Mouse (Mus musculus) inflammation-experienced regulatory T-cells, adult 6 months (primary cell): ENCODE measurements around the gene Gm6034. TPM values are rescaled to one million over a fixed set of nuclear protein-coding genes. Genes with fewer than 3 reads are reported as not detected.
"Not testable (repeated sequence)": the region's sequence is repeated elsewhere in the genome, so short reads cannot be mapped to it uniquely, and the experiment has no call there.

ENCODE experiments used
- ATAC-seq: one replicate; pipeline ENCODE4 v1.8.0; 2017
- polyA plus RNA-seq, 3 experiments: library from polyadenylated mRNA; unstranded; fragments of 100-300 nt; shearing (Covaris generic); gene quantifications; one replicate each; pipeline ENCODE4 v1.2.1; 2017

Gene Gm6034
- polyA plus RNA-seq = under 1 TPM in 2 of 3 experiments, not detected in 1; 0.33 to 0.87 TPM

DNA sequence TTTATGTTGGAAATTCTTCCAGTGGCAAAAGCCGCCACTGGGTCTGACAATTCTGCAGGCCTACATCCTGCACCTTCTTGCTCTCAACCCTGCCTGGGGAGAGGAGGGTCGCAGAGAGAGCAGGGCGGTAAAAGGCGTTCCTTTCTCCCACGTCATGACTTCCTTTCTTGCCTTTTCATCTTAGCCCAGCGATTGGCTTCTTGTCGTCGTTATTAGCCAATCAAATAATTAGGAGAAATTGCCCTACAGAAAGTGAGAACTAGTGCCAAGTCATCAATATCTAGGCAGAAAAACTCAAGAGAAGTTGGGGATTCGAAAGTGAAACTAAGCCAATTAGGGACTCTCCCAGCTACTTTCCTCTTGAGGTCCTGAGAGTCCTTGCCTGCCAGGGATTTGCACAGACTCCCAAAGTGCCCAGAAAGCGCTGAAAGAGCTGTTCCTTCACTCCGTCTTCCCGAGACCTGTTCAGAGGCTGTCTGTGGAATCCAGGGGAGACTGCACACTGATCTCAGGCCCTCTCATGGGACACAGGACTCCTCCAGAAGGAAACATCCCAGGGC, at the start of gene Gm6034, which contains the start of gene H2-T22:
Gene Gm6034, plus strand, starts transcription at position 352 of the 560 bp plus-strand sequence.
Gene H2-T22, minus strand, starts transcription at position 138 of the 560 bp plus-strand sequence.
- ATAC-seq = peak; percentile 95

DNA sequence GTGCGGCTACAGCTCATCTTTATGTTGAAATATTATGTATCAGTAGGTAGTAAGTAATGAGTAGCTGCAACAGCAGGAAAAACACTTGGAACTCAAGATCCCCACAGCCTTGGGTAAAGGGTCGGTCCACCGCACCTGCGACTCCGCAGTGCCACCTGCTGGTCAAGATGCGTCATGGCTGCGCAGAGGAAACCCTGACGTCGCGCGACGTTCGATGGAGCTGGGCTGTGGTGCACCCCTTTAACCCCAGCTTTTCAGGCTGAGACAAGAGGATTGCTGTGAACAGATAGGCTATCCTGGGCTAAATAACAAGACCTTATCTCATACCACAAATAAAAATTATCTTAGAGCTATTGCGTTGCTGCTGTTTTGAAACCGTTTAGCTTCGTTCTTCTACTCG, 49.1 kb upstream of the Gm6034 start:
- peak; percentile 62 for ATAC-seq

DNA sequence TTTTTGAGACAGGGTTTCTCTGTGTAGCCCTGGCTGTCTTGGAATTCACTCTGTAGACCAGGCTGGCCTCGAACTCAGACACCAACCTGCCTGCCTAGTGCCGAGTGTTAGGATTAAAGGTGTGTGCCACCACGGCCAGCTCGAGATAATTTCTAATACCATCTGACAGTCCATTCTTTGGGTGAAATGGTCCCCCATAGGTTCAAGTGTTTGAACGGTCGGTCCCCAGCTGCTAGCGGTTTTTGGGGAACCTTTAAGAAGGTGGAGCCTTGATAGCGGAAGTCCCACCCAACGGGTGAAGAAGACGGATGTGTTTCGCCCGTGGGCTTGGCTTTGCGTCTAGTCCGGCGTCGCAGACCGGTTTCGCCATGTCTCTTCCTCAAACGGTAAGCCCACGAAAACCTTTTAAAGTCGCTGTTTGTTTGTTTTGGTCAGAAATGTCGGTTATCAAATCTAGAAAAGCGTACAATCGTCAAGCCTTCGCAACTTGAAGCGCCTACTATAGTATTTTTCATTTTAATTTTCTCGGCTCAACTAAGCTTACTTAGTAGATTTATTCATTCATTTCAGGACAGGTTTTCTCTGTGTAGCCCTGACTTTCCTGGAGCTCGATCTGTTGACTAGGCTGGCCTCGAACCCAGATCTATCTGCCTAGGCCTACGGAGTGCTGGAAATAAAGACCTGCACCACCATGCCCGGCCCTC, 48.4 kb upstream of the Gm6034 start:
- ATAC-seq = peak; percentile 18

DNA sequence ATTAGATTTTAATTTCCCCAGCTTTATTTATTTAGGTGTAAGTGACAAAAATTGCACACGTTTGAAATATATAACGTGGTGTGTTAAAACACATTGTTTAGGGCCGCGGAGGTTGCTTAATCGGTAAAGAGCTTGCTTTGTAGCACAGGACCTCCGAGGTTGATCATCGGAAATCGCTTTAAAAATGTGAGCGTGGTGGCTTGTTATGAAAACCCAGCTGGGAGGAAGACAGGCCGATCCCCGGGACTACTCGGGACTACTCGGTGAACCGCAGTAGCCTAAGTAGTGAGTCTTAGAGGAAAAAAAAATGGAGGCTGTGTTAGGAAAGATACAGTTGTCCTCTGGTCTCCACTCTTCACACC, 47.9 kb upstream of the Gm6034 start:
- ATAC-seq = no peak

DNA sequence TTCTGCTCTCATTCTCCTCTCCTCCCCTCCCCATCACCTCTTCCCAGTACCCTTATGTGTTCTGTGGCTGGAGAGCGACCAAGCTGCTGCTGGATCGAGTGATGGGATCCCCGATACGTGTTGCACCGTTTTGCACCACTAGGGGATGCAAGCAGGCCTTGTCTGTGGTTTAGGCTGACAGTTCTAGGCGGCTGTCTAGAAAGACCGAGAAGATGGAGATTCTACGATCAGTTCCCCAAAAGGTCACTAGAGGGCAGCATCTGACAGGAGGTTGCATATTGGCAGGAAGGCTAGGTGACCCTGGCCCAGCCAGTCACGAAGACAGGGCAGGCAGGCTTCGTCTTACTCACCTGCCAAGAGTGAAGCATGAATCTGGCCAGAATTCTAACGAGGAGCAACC, 45.8 kb upstream of the Gm6034 start:
- ATAC-seq = peak; percentile 55

DNA sequence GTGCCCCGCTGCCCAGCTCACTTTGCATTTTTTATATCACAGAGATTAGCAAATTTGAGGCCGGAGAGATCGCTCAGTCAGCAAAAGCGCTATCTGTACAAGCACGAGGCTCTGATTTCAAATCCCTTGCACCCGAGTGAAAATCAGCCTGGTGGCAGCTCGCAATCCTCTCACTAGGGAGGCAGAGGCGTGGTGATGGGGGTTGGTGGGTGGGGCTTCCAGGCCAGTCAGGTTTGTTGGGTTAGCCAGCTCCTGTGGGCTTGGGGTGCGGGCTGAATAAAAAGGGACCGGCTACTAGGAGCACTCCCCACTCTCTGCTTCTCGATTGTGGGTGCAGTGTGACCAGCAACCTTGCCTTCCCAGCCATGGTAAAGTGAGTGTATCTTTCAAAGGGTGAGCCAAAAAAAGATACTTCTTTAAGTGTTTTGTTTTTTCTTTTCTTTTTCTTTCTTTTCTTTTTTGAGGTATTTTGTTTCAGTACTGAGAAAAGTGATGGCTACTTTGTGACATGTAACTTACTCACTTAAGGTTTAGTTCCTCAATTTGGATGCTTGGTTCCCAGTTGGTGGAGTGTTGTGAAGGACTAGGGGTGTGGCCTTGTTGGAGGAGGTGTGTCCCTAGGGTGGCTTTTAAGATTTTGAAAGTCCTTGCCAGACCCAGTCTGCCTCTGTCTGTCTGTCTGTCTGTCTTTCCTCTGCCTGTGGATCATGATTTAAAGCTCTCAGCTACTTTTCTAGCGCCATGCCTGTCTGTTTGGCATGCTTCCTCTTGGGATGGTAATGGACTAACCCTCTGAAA, 44.8 kb upstream of the Gm6034 start:
- no peak for ATAC-seq

DNA sequence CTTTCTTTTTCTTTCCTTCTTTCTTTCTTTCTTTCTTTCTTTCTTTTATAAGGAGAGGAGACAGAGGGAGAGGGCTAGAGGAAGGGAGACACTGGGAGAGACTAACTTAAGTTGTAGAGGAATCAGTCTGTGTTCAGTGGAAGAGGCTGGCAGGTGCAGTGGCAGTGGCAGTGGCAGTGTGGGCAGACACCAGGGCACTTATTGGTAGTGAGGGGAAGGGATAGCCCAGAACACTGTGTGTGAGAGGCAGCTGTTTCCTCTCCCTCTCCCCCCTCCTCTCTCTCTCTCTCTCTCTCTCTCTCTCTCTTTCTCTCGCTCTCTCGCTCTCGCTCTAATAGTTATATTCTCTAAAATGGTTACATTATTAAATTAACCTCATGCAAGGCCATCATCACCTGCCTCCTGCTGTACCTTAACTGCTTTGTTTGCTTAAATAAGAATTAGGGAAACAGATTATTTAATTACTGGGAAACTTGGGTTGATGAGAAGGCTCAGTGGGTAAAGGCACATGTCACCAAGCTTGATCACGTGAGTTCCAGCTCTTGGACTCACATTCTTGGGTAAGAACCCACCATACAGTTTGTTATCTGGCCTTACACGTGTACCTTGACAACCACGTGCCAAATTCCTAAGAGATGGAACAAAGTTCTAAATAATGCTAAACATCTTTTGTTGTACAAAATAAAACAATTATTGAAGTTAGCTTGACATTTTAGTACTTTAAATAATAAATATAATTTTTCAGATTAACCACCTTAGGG, 44.0 kb upstream of the Gm6034 start:
- no peak for ATAC-seq

DNA sequence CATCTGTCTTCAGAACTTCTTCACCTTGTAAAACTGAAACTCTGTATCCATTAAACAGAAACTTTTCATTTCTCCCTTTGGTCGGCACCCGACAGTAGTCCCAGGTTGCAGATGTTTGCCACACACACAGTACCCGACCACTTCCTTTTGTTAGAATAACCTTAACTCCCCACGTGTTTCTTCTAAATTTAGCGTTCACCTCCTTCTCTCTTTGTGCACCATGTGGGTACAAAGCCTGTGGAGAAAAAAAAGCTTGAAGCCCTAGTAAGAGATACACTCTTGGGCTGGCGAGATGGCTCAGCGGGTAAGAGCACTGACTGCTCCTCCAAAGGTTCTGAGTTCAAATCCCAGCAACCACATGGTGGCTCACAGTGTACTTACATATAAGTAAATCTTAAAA, 43.4 kb upstream of the Gm6034 start:
- peak; percentile 65 for ATAC-seq

DNA sequence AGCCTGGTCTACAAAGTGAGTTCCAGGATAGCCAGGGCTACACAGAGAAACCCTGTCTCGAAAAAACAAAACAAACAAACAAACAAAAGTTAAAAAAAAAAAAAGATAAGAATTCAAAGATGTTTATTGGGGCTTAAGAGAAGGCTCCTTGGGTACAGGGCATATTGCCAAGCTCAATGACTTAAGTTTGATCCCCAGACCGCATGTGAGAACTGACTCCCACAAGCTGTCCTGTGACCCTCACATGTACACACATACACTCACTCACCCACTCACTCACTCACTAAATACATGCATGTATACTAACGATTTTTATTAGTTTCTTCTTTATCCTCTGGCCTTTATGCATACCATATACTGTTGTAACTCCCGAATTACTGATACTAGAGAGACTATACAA, 42.4 kb upstream of the Gm6034 start:
- no peak for ATAC-seq

DNA sequence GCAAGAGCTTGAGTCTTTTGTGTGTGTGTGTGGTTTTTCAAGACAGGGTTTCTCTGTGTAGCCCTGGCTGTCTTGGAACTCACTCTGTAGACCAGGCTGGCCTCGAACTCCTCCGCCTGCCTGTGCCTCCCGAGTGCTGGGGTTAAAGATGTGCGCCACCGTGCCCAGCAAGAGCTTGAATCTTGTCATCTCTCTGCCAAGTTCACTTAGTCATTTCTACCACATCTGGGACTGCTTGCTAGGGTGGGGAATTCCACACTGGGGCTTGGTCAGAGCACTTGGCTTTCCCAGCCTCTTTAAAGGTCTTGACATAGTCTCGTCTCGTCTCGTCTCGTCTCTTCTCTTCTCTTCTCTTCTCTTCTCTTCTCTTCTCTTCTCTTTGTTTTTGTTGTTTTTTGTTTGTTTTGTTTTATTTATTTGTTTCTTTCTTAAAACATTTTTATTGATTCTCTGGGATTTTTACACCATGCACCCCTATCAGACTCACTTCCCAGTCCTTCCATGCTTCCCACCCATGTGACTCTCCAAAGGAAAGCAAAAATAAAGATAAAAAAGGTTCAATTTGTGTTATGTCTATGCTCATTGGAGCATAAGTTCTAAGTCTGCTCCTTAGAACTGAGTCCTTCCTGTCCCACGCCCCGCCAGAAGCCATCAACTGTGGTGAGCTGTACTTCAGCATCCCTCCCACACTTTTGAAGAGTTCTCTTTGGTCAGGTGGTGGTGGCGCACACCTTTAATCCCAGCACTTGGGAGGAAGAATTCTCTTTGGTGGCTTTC, 41.5 kb upstream of the Gm6034 start:
- peak; percentile 42 for ATAC-seq

DNA sequence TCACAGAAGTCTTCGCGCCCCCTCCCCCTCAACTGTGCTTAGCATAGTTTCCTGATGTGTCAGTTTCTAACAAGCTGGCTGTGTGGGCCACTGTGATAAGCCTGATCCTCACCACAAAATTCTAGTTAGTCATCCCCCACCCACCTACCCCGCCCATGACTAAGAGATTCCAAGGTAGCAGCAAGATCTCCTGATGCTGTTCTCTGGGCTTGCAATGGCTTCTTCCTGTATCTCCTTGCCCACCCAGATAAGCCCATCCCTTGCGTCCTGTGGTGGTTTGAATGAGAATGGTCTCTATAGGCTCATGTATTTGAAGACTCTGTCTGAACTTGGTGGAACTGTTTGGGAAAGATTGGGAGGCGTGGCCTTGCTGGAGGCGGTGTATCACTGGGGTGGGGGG, 40.8 kb upstream of the Gm6034 start:
- peak; percentile 9 for ATAC-seq

DNA sequence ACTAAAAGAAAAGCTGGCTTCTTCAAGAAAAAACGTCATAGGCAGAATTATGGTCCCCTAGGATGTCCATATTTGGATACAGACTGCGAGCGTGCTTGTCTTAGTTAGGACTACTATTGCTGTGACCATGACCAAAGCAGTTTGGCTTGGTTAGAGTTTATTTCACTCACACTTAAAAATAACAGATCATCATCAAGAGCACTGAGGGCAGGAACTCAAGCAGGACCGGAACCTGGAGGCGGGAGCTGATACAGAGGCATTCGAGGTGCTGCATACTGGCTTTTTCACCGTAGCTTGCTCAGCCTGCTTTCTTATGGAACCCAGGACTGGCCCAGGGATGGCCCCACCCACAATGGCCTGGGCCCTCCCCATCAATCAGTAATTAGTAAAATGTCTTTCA, 39.4 kb upstream of the Gm6034 start:
- no peak for ATAC-seq

DNA sequence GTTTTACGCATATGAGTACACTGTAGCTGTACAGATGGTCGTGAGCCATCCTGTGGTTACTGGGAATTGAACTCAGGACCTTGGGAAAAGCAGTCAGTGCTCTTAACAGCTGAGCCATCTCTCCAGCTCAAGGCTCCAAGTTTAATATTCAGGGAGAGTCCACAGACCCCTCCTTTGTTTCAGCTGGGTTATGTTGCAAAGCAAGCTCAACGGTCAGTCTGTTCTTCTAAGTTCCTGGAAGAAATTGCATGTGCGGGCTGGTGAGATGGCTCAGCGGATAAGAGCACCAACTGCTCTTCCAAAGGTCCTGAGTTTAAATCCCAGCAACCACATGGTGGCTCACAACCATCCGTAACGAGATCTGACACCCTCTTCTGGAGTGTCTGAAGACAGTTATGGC, 38.4 kb upstream of the Gm6034 start:
- ATAC-seq = not testable (repeated sequence)

DNA sequence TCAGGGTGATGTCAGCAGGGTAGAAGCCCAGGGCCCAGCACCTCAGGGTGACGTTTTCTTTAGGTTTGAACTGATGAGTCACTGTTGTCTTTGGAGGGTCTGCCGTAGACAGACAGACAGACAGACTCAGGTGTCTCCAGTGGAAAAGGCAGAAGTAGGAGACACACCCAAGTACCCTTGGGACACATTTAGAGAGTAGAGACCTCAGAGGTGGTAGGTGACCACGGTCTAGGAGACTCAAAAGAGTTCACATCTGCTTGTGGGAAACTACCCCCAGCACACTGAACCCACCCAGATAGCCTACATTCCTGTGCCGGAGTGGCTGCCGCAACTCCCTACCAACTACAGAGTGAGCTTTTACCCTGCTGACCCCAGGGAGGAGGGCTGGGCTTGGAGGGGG, 27.8 kb upstream of the Gm6034 start:
- no peak for ATAC-seq

DNA sequence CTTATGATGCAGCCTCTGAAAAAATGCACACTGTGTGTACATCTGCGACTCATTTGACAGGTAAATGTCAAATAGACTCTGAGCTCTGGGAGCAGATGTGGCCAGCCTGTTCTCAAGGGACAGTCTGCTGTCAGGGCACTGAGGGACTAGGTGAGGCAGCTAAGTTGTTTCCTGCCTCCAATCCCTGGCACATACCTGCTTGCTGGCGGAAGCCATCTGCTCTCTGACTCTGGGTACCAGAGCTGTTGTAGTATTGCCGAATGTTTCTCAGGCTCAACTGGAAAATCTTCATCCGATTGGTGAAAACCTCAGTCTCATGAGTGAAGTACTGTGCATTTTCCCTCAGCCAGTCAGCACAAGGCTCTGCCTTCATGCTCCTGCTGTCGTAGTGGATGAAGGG, 25.7 kb upstream of the Gm6034 start:
- no peak for ATAC-seq

DNA sequence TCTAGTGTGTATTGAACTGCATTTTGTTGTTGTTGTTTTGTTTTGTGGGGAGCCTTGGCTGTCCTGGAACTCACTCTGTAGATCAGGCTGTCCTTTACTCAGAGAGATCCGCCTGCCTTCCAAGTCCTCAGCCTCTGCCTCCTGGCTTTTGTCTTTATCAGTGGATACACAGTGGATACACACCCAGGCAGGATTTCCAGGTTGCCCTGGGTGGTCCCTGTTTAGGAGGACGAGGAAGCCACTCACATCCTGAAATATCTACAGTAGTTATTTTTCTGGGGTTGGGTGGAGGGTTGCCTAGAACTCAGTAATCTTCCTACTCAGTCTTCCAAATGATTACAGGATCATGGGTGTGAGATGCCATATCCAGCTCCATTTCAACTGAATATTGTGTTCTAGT, 23.8 kb upstream of the Gm6034 start:
- no peak for ATAC-seq

DNA sequence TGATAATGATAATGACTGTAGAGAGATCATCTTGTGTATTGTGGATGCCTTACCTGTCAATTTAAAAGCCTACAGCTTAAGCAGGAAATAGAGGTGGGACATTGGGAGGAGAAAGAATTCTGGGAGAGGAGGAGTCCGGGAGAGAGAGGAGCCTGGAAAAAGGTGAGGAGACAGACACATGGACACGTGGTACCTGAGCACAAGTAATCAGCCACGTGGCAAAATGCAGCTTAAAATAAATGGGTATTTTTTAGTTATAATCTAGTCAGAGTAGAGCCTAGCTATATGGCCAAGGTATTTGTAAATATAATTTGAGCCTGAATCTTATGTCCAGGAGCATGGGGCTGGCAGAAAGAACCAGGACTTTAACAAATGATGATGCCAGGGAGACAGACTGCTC, 23.2 kb upstream of the Gm6034 start:
- no peak for ATAC-seq

DNA sequence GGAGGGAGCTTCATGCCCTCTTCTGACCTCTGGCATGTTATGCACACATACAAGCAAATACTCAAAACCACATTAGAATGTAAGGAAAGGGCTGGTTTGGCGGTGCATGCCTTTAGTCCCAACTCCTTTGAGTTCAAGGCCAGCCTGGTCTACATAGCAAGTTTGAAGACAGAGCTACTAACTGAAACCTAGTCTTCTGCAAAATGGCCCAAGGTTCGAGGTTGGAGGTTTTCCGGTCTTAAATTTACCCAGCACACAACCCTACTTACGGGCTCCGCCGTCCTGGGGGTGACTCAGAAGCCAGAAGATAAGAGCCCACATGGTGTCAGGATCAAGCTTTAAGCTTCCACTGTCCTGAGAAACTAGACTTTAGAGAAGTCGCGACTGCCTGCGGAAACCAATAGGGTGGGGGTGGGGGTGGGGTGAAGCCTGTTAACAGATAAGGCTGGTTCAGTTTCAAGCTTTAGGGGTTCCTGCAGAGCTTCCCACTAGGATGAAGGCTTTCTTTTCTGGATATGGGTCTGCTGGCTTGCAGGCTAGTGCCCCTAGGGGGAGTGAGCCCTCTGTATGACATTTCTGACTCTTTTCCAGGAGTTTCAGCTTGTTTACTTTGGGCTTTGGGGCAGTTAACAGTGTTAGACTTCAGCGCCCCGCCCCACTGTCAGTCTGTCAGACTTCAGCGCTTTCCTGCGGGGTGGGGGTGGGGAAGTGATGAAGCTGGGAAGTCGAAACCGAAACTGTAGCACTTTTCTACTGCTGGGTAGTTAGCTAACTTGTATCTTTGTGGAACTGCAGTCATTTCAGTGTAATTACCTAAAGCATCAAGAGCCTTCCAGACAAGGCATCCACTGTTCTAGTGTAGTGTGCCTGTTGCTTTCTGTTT, 22.3 kb upstream of the Gm6034 start, which contains the start of gene H2-T24:
Gene H2-T24, minus strand, starts transcription at position 370 of the 883 bp plus-strand sequence.
- peak; percentile 80 for ATAC-seq

DNA sequence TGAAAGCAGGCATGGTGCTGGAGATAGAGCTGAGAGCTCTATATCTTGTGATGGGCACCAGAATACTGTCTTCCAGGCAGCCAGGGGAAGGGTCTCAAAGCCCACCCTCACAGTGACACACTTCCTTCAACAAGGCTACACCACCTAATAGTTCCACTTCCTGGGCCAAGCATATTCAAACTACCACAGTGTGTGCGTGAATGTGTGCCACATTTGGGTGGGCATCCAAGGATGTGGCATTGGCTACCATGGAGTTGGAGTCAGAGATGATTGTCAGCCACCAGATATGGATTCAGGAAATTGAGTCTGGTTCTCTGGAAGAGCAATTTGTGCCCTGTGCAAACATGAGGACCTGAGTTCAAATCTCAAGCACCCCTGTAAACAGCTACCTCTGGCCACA, 21.5 kb upstream of the Gm6034 start:
- peak; percentile 2 for ATAC-seq

DNA sequence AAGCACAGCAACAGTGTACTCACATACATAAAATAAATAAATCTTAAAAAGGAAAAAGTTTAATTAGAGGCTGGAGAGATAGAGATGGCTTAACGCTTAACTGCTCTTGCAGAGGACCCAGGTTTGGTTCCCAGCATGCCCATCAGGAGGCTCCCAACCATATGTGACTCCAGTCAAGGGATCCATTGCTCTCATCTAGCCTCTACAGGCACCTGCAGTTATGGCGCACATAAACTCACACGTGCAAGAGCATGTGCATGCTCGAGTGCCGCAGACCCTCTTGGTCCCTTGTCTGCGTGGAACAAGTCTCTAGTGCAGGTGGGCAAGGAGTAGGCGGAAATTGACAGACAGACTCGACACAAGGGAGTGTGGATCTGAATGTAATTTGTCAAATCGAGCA, 20.7 kb upstream of the Gm6034 start:
- no peak for ATAC-seq

DNA sequence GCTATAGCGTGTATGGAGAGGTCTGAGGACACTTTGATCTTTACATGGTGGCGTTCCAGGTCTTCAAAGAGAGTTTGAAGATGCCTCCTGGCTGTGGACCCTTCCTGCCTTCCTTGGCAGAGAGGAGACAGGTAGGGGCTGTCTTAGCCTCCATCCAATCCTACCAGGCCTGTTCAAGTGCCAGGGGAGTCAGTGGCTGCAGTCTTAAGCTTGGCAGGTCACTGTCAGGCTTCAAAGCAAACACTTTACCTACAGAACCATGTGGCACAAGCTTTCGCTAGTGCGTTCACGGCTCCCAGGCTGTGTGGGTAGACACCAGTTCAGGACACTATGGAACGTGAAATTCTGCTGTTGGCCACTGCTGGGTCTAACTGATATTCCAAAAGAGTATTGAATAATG, 19.8 kb upstream of the Gm6034 start:
- ATAC-seq = no peak
